Mouse (Mus musculus): ENCODE results near the gene Igf2bp3. TPM values are rescaled to one million over a fixed set of nuclear protein-coding genes. Genes with fewer than 3 reads are reported as not detected.

Igf2bp3 gene
- polyA plus RNA-seq, 1 experiment from 2014 or later, result 127 TPM

DNA sequence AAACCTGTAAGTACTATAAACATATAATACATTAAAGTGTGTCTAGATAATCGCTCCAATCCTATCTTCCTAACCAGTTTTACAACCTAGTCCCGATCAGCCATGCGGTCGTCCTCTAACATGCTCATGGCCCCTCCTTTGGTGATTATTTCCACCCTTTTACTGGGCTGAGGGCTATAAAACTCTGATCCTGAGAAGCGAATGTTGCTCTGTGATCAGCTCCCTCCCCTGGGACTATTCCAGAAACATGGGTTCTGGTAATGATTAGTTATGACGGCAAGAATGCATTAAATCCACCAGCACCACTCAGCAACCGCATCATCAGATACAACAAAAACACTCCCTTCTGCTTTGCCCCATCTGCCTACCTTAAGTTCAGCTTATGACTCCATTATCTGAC is 100.9 kb downstream of the Igf2bp3 start:
- H3K27me3 ChIP-seq (ENCODE audit: insufficient read depth, poor library complexity, severe bottlenecking), result no peaks in the 10 kb centered on the region
- peaks cover 93% of the 10 kb centered on the region for H3K36me3 ChIP-seq
- no peaks in the 10 kb centered on the region for H3K9me3 ChIP-seq
- DNase-seq (ENCODE audit: low spot score), result no peak
- WGBS, result 91% methylated on average over 7 of the region's 7 CpGs
- H3K27ac ChIP-seq, result no peak overlapping the region
- no peak overlapping the region for H3K4me3 ChIP-seq
- no peaks in the 10 kb centered on the region for H3K4me1 ChIP-seq (replicated peaks)

DNA sequence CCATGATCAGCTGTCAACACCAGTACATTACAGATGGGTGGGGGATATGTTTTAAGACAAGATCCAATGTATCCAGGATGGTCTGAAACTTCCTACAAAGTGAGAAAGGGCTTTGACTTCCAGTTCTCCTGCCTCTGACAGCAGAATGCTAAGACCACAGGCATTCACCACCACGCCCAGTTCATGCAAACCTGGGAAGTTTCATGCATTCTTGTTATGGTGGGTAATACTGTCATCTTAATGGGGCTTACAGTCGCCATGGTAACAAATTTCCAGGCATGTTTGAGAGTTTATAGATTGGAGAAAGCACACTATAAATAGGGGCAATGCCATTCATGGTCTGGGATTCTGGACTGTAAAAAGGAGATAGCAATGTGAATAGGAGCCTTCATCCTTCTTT is 105.6 kb downstream of the Igf2bp3 start:
- 93% methylated on average over 2 of the region's 2 CpGs for WGBS
- no peaks in the 10 kb centered on the region for H3K4me1 ChIP-seq (replicated peaks)
- no peaks in the 10 kb centered on the region for H3K27me3 ChIP-seq (ENCODE audit: insufficient read depth, poor library complexity, severe bottlenecking)
- no peaks in the 10 kb centered on the region for H3K9me3 ChIP-seq
- no peak overlapping the region for H3K4me3 ChIP-seq
- no peak for DNase-seq (ENCODE audit: low spot score)
- H3K27ac ChIP-seq, result no peak overlapping the region
- peaks cover 95% of the 10 kb centered on the region for H3K36me3 ChIP-seq

GRCm38 (mm10) chr6:49106746-49107500 is 107.8 kb downstream of the Igf2bp3 start:
- no peaks in the 10 kb centered on the region for H3K9me3 ChIP-seq
- no peak for DNase-seq (ENCODE audit: low spot score)

DNA sequence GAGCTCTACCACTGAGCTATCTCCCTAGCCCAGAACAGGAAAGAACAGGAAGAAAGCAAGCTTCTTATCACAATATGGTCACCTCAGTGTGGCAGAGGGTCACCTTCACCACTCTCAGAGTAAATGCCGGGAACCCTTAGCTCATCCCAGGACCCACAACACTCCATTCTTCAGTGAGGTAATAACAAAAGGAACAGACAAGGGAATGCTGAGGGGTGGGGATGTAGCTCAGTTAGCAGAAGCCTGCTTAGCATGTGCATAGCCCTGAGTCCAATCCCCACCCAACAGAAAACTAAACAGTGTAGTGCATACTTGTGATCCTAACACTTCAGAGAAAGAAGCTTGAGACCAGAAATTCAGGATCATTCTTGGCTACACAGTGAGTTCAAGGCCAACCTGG is 115.7 kb downstream of the Igf2bp3 start:
- H3K4me3 ChIP-seq, result no peak overlapping the region
- H3K4me1 ChIP-seq (replicated peaks), result no peaks in the 10 kb centered on the region
- H3K27me3 ChIP-seq (ENCODE audit: insufficient read depth, poor library complexity, severe bottlenecking), result no peaks in the 10 kb centered on the region
- peaks cover 99% of the 10 kb centered on the region for H3K36me3 ChIP-seq
- DNase-seq (ENCODE audit: low spot score), result no peak
- 94% methylated on average over 1 of the region's 1 CpGs for WGBS
- no peak overlapping the region for H3K27ac ChIP-seq
- H3K9me3 ChIP-seq, result no peaks in the 10 kb centered on the region

More at GRCm38 (mm10) chr6:49106746-49107500, 107.8 kb downstream of the Igf2bp3 start:
- H3K4me1 ChIP-seq (replicated peaks), result no peaks in the 10 kb centered on the region
- no peaks in the 10 kb centered on the region for H3K27me3 ChIP-seq (ENCODE audit: insufficient read depth, poor library complexity, severe bottlenecking)
- WGBS, result 93% methylated on average over 15 of the region's 15 CpGs
- no peak overlapping the region for H3K4me3 ChIP-seq
- no peak overlapping the region for H3K27ac ChIP-seq
- peaks cover 99% of the 10 kb centered on the region for H3K36me3 ChIP-seq

GRCm38 (mm10) chr6:49097596-49098110 is 117.1 kb downstream of the Igf2bp3 start:
- Histone ChIP-seq H3K36me3 (peaks cover 99% of the 10 kb centered on the region), H3K4me3 (no peak overlapping the region), H3K9me3 (no peaks in the 10 kb centered on the region), H3K27me3 (ENCODE audit: insufficient read depth, poor library complexity, severe bottlenecking) (no peaks in the 10 kb centered on the region), H3K4me1 (replicated peaks) (no peaks in the 10 kb centered on the region), H3K27ac (no peak overlapping the region)
- 92% methylated on average over 5 of the region's 5 CpGs for WGBS
- DNase-seq (ENCODE audit: low spot score), result no peak

DNA sequence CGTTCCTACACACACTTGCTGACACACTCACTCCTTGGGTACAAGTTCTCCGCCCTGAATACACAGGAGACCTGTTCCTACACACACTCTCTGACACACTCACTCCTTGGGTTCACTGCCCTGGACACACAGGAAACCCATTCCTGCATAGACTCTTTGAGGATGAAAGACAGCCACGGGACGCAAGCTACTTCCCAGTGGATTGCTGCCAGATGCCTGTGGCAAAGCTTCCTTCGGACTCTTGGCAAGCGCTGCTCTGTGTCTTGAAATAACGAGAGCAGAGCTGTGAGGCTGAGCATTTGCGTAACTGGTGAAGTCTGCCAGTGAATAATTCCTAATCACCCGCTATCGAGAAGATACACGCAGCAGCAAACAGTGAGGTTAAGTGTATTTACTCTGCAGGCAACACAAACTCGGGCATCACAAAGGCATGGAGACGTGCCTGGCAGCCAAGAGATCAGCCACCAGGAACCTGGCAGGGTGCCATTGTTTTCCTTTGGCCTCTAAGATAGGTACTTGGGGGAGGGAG is 117.8 kb downstream of the Igf2bp3 start:
- H3K27me3 ChIP-seq (ENCODE audit: insufficient read depth, poor library complexity, severe bottlenecking), result no peaks in the 10 kb centered on the region
- no peaks in the 10 kb centered on the region for H3K4me1 ChIP-seq (replicated peaks)
- 77% methylated on average over 13 of the region's 13 CpGs for WGBS
- no peak overlapping the region for H3K4me3 ChIP-seq
- H3K27ac ChIP-seq, result no peak overlapping the region
- no peaks in the 10 kb centered on the region for H3K9me3 ChIP-seq
- peaks cover 99% of the 10 kb centered on the region for H3K36me3 ChIP-seq
- no peak for DNase-seq (ENCODE audit: low spot score)

DNA sequence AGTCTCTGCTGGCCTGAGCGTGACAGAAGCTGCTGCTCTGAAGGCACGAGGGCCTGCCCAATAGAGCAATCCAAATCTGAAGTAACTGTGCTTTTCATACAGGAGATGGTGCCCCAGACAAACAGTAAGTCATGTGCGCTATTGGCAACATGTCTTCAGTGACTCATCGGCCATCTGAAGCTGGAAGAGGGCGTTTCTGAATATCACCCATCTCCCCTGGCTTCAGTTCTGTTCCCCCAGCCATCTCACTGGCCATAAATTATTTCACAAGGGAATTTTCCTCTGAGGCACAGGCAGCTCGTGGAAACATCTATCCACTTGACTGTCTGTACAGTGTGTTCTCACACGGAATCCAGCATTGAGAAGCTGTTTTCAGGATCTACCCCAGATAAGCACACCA is 118.3 kb downstream of the Igf2bp3 start:
- H3K36me3 ChIP-seq, result peaks cover 100% of the 10 kb centered on the region

GRCm38 (mm10) chr6:49094968-49095367 is 119.8 kb downstream of the Igf2bp3 start:
- DNase-seq (ENCODE audit: low spot score), result no peak
- H3K27me3 ChIP-seq (ENCODE audit: insufficient read depth, poor library complexity, severe bottlenecking), result no peaks in the 10 kb centered on the region
- H3K27ac ChIP-seq, result no peak overlapping the region
- WGBS, result 94% methylated on average over 10 of the region's 10 CpGs
- no peaks in the 10 kb centered on the region for H3K4me1 ChIP-seq (replicated peaks)
- H3K4me3 ChIP-seq, result no peak overlapping the region
- H3K36me3 ChIP-seq, result peaks cover 100% of the 10 kb centered on the region
- no peaks in the 10 kb centered on the region for H3K9me3 ChIP-seq

More for the DNA sequence above, 118.3 kb downstream of the Igf2bp3 start:
- WGBS, result 94% methylated on average over 7 of the region's 7 CpGs
- DNase-seq (ENCODE audit: low spot score), result no peak
- no peak overlapping the region for H3K4me3 ChIP-seq
- H3K9me3 ChIP-seq, result no peaks in the 10 kb centered on the region
- H3K4me1 ChIP-seq (replicated peaks), result no peaks in the 10 kb centered on the region
- H3K27ac ChIP-seq, result no peak overlapping the region
- H3K27me3 ChIP-seq (ENCODE audit: insufficient read depth, poor library complexity, severe bottlenecking), result no peaks in the 10 kb centered on the region

DNA sequence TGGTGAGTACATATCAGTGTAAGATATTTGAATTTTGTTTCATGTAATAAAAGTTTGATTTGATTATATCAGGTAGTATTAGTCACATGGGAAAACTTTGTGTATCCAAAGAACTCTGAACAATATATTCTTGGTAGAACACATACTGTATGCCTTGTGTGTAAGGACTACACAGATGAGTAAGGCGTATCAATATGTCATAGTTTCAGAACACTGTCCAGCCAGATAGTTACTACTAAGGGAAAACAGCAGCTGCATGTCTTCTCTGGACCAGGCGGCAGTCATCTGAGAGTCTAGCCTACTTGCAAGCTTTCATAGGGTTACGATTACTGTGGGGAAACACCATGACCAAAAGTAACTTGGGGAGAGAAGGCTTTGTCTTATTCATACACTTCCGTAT is 131.7 kb downstream of the Igf2bp3 start:
- DNase-seq (ENCODE audit: low spot score), result no peak
- H3K4me3 ChIP-seq, result no peak overlapping the region
- H3K4me1 ChIP-seq (replicated peaks), result no peaks in the 10 kb centered on the region
- 93% methylated on average over 4 of the region's 4 CpGs for WGBS
- H3K9me3 ChIP-seq, result no peaks in the 10 kb centered on the region
- no peak overlapping the region for H3K27ac ChIP-seq
- peaks cover 77% of the 10 kb centered on the region for H3K36me3 ChIP-seq
- H3K27me3 ChIP-seq (ENCODE audit: insufficient read depth, poor library complexity, severe bottlenecking), result no peaks in the 10 kb centered on the region

- Histone ChIP-seq H3K27me3 (ENCODE audit: insufficient read depth, poor library complexity, severe bottlenecking) (no peaks in the 10 kb centered on the region), H3K4me3 (no peak overlapping the region), H3K27ac (no peak overlapping the region), H3K4me1 (replicated peaks) (peaks cover 13% of the 10 kb centered on the region), H3K36me3 (peaks cover 44% of the 10 kb centered on the region), H3K9me3 (no peaks in the 10 kb centered on the region)
- 96% methylated on average over 1 of the region's 1 CpGs for WGBS
- no peak for DNase-seq (ENCODE audit: low spot score)
Observed at GRCm38 (mm10) chr6:49079313-49079712, 135.4 kb downstream of the Igf2bp3 start.

DNA sequence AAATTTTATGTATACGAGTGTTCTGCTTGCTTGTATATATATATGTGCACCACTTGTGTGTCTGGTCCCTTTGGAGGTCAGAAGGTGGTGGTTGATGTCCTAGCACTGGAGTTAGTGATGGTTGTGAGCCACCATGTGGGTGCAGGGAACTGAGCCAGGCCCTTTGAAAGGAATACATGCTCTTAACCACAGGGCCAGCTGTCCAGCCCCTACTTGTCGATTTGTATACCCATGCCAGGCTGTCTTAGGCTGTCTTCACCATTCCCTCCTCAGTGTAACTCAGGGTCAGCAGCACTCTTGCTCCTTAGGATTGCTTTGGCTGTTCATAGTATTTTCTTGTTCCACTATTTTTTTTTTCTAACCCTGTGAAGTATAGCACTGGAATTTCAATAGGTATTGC is 136.9 kb downstream of the Igf2bp3 start:
- Histone ChIP-seq H3K4me1 (replicated peaks) (peaks cover 20% of the 10 kb centered on the region), H3K27me3 (ENCODE audit: insufficient read depth, poor library complexity, severe bottlenecking) (no peaks in the 10 kb centered on the region), H3K27ac (no peak overlapping the region), H3K9me3 (no peaks in the 10 kb centered on the region), H3K4me3 (no peak overlapping the region), H3K36me3 (peaks cover 30% of the 10 kb centered on the region)
- WGBS, result 91% methylated on average over 2 of the region's 2 CpGs
- no peak for DNase-seq (ENCODE audit: low spot score)

- 2% methylated on average over 19 of the region's 19 CpGs for WGBS
- peaks cover 21% of the 10 kb centered on the region for H3K4me1 ChIP-seq (replicated peaks)
Observed at GRCm38 (mm10) chr6:49074117-49074490, 140.7 kb downstream of the Igf2bp3 start.

GRCm38 (mm10) chr6:49073304-49074116 is 141.2 kb downstream of the Igf2bp3 start, which contains the start of gene Malsu1:
Gene Malsu1 (plus strand): TSS chr6:49073795.
- peaks cover 21% of the 10 kb centered on the region for H3K4me1 ChIP-seq (replicated peaks)
- H3K9me3 ChIP-seq, result no peaks in the 10 kb centered on the region
- H3K36me3 ChIP-seq, result peaks cover 6% of the 10 kb centered on the region; the same call in 1 of the 2 replicates
- DNase-seq (ENCODE audit: low spot score), result peak; percentile 95
- no peaks in the 10 kb centered on the region for H3K27me3 ChIP-seq (ENCODE audit: insufficient read depth, poor library complexity, severe bottlenecking)
- H3K27ac ChIP-seq, result peak within 1 kb of the TSS; percentile 94
- H3K4me3 ChIP-seq, result peak within 1 kb of the TSS; percentile 97
- under 1% methylated on average over 49 of the region's 49 CpGs for WGBS

More at GRCm38 (mm10) chr6:49074117-49074490, 140.7 kb downstream of the Igf2bp3 start:
- Histone ChIP-seq H3K27me3 (ENCODE audit: insufficient read depth, poor library complexity, severe bottlenecking) (no peaks in the 10 kb centered on the region), H3K9me3 (no peaks in the 10 kb centered on the region), H3K27ac (peak overlapping the region; percentile 94), H3K4me3 (peak overlapping the region; percentile 97), H3K36me3 (peaks cover 9% of the 10 kb centered on the region; the same call in 1 of the 2 replicates)
- DNase-seq (ENCODE audit: low spot score), result no peak
